13 mouse cellular contexts compared by ENCODE assay signal in genomic region chr17:26137106-26137750, GRCm38 (mm10). TPM values are rescaled to one million over a fixed set of nuclear protein-coding genes. Genes with fewer than 3 reads are reported as not detected.
DNase-seq lines count a peak whose midpoint lies in the region; ATAC-seq and TF ChIP-seq lines count a peak whose summit lies in the region.
"Had no signal": no experiment of that assay in that cellular context is flagged by ENCODE, and none has a peak within 500 bp of the region (broad histone marks: within the 10 kb centered on the region; RNA-seq: fewer than 3 reads in every experiment).

No protein-coding gene starts in this region.

- no peak overlapping the region for H3K27ac ChIP-seq in kidney, embryonic 14.5 days (ENCODE audit: low read depth, low read length)
- peak overlapping the region; percentile 88 for H3K27ac ChIP-seq in liver, embryonic 13.5 days

- H3K4me2 ChIP-seq in kidney, embryonic 14.5 days (replicated peaks; ENCODE audit: low read depth, low read length): no peak overlapping the region
- peak overlapping the region; percentile 93 for H3K4me2 ChIP-seq in liver, embryonic 13.5 days

- H3K9me3 ChIP-seq in kidney, embryonic 14.5 days (ENCODE audit: control insufficient read depth, low read length): no peaks in the 10 kb centered on the region
- H3K9me3 ChIP-seq in E14TG2a.4 (ENCODE audit: low read length): no peaks in the 10 kb centered on the region
- H3K9me3 ChIP-seq in liver, embryonic 13.5 days (replicated peaks): no peaks in the 10 kb centered on the region

- H3K27me3 ChIP-seq in kidney, embryonic 14.5 days (ENCODE audit: control insufficient read depth, insufficient read depth, low read length): no peaks in the 10 kb centered on the region
- no peaks in the 10 kb centered on the region for H3K27me3 ChIP-seq in E14TG2a.4 (ENCODE audit: insufficient read depth, low read length)
- no peaks in the 10 kb centered on the region for H3K27me3 ChIP-seq in liver, embryonic 13.5 days

- no peak for ATAC-seq in kidney, embryonic 14.5 days (ENCODE audit: low FRiP score, low TSS enrichment)
- ATAC-seq in liver, embryonic 13.5 days (ENCODE audit: low read depth): no peak
- no peak for ATAC-seq in cerebellum, adult (ENCODE audit: insufficient number of reproducible peaks, low FRiP score, low TSS enrichment)

- WGBS in kidney, embryonic 14.5 days: 82% methylated on average over 11 of the region's 11 CpGs
- 78% methylated on average over 11 of the region's 11 CpGs for WGBS in liver, embryonic 13.5 days (ENCODE audit: insufficient replicate concordance)

- intact Hi-C loops in heart, postnatal 14 days (cut with DNase I): no loop called here

- peaks cover 15% of the 10 kb centered on the region for H3K4me1 ChIP-seq in kidney, embryonic 14.5 days (ENCODE audit: control insufficient read depth, insufficient read depth, low read length)
- H3K4me1 ChIP-seq in E14TG2a.4 (replicated peaks; ENCODE audit: low read depth, low read length): peaks cover 43% of the 10 kb centered on the region
- H3K4me1 ChIP-seq in liver, embryonic 13.5 days (replicated peaks): peaks cover 36% of the 10 kb centered on the region

- no peaks in the 10 kb centered on the region for H3K36me3 ChIP-seq in kidney, embryonic 14.5 days (ENCODE audit: control insufficient read depth, insufficient read depth, low read length)
- H3K36me3 ChIP-seq in E14TG2a.4 (ENCODE audit: insufficient read depth, low read length): peaks cover 25% of the 10 kb centered on the region
- H3K36me3 ChIP-seq in liver, embryonic 13.5 days: 0 out of 2 replicates have a peak, but pooled peaks cover under 1% of the 10 kb centered on the region

- no peak overlapping the region for H3K4me3 ChIP-seq in kidney, embryonic 14.5 days (ENCODE audit: low read length)
- 0 out of 2 replicates have a peak overlapping the region, but pooled peaks have one; percentile 3 for H3K4me3 ChIP-seq in E14TG2a.4 (replicated peaks; ENCODE audit: low read length)
- H3K4me3 ChIP-seq in liver, embryonic 13.5 days (replicated peaks): peak overlapping the region; percentile 78; the same call in 1 of the 2 replicates

- TF ChIP-seq CTCF in E14TG2a.4 (conservative IDR thresholded peaks at IDR 0.05; ENCODE audit: low read length): no peak

- peak; percentile 92 for DNase-seq in heart, adult 11 months
- no peak for DNase-seq in heart, postnatal 14 days
- no peak for DNase-seq in kidney, postnatal 10 days
- no peak for DNase-seq in liver, embryonic 13.5 days
- DNase-seq in layer of hippocampus, postnatal 36 days: no peak
- DNase-seq: adrenal gland, postnatal 25 days; gastrocnemius, postnatal 14 days; kidney, adult 18-20 months; thymus, adult 2 months had no signal

- peak overlapping the region; percentile 47; the same call in 1 of the 2 replicates for H3K9ac ChIP-seq in kidney, embryonic 14.5 days (ENCODE audit: low read depth, low read length)
- peak overlapping the region; percentile 95 for H3K9ac ChIP-seq in liver, embryonic 13.5 days

RNA-seq across cellular contexts. Expression of gene Axin1, which starts 1.3 kb away (rescaled TPM):
- total RNA-seq in heart, postnatal 14 days (2021): 10 to 100 TPM; 16.1 to 16.9 TPM
- polyA plus RNA-seq in kidney, embryonic 14.5 days (2014; fragmentation: Nextera tagmentation; extraction: Ambion mirVana): 8.9 and 10.2 TPM in 2 replicates
- 2.9 and 3.7 TPM in 2 replicates for polyA plus RNA-seq in liver, embryonic 13.5 days (2015; fragmentation: Nextera tagmentation; extraction: Ambion mirVana)
- total RNA-seq in layer of hippocampus, postnatal 36 days (2021): 10 to 100 TPM; 23.0 to 24.8 TPM

RNA-seq across cellular contexts. Expression of gene Mrpl28, which starts 13.9 kb away (rescaled TPM):
- total RNA-seq in heart, postnatal 14 days (2021): 100 to 1,000 TPM; 100 to 115 TPM
- polyA plus RNA-seq in kidney, embryonic 14.5 days (2014; fragmentation: Nextera tagmentation; extraction: Ambion mirVana): 225 and 241 TPM in 2 replicates
- polyA plus RNA-seq in liver, embryonic 13.5 days (2015; fragmentation: Nextera tagmentation; extraction: Ambion mirVana): 148 and 156 TPM in 2 replicates
- total RNA-seq in layer of hippocampus, postnatal 36 days (2021): 10 to 100 TPM; 64.5 to 66.3 TPM

RNA-seq across cellular contexts. Expression of gene Tmem8, which starts 24.1 kb away (rescaled TPM):
- 1 to 10 TPM; 1.2 to 1.9 TPM for total RNA-seq in heart, postnatal 14 days (2021)
- polyA plus RNA-seq in kidney, embryonic 14.5 days (2014; fragmentation: Nextera tagmentation; extraction: Ambion mirVana): 2.5 and 2.6 TPM in 2 replicates
- 1.3 and 1.7 TPM in 2 replicates for polyA plus RNA-seq in liver, embryonic 13.5 days (2015; fragmentation: Nextera tagmentation; extraction: Ambion mirVana)
- total RNA-seq in layer of hippocampus, postnatal 36 days (2021): 10 to 100 TPM; 10.8 to 11.9 TPM

RNA-seq across cellular contexts. Expression of gene Nme4, which starts 41.8 kb away (rescaled TPM):
- total RNA-seq in heart, postnatal 14 days (2021): 1 to 10 TPM; 3.1 to 3.6 TPM
- 107 and 146 TPM in 2 replicates for polyA plus RNA-seq in kidney, embryonic 14.5 days (2014; fragmentation: Nextera tagmentation; extraction: Ambion mirVana)
- polyA plus RNA-seq in liver, embryonic 13.5 days (2015; fragmentation: Nextera tagmentation; extraction: Ambion mirVana): 56.2 and 58.8 TPM in 2 replicates
- total RNA-seq in layer of hippocampus, postnatal 36 days (2021): 1 to 10 TPM; 4.6 to 5.0 TPM
- total RNA-seq: monocyte, adult 5-6 weeks had no signal

RNA-seq across cellular contexts. Expression of gene Decr2, which starts 47.1 kb away (rescaled TPM):
- 10 to 100 TPM; 10.9 to 13.0 TPM for total RNA-seq in heart, postnatal 14 days (2021)
- polyA plus RNA-seq in kidney, embryonic 14.5 days (2014; fragmentation: Nextera tagmentation; extraction: Ambion mirVana): 24.6 and 35.1 TPM in 2 replicates
- 11.1 and 13.8 TPM in 2 replicates for polyA plus RNA-seq in liver, embryonic 13.5 days (2015; fragmentation: Nextera tagmentation; extraction: Ambion mirVana)
- total RNA-seq in layer of hippocampus, postnatal 36 days (2021): 10 to 100 TPM; 25.5 to 26.5 TPM

Comparison
In these comparisons a context has a peak if more than half of its experiments do, and no peak if none do; other contexts are left out.
1. RNA of gene Tmem8, which starts 24.1 kb away (total RNA-seq): 10.8 to 11.9 TPM in layer of hippocampus, postnatal 36 days; 1.2 to 1.9 TPM in heart, postnatal 14 days; every median in the first group is over 4 times any median in the second.